Mouse (Mus musculus) forebrain, embryonic 14.5 days (tissue): ENCODE measurements at regions not wholly inside any gene's neighbourhood (a gene's known extent, or its start where the extent isn't known, plus 50 kb on each side); places are given as distances from the start of the nearest gene placed in this dataset.

ENCODE experiments used
- ATAC-seq: fragments of 200-750 bp; cut with Nextera tagmentation; 2 replicates; pipeline ENCODE4 v1.8.0; 2017; ENCODE audit warnings: mild to moderate bottlenecking, moderate library complexity
- DNase-seq: peaks from one replicate; pipeline ENCODE4 v3.0.0-alpha.2; 2015; ENCODE audit warnings: low spot score
- H3K27ac ChIP-seq: fragments of 300-500 bp; sonication (generic); 2 replicates; pipeline ENCODE4 v1.5.1; 2014; ENCODE audit warnings: low read depth, mild to moderate bottlenecking, control low read depth, low read length, moderate library complexity
- H3K27me3 ChIP-seq: fragments of 300-500 bp; sonication (generic); replicated peaks from 2 replicates; pipeline ENCODE4 v1.6.1; 2014; ENCODE audit warnings: low read length, control low read depth, mixed read lengths; ENCODE audit not compliant: control insufficient read depth, insufficient read depth
- H3K36me3 ChIP-seq: fragments of 300-500 bp; sonication (generic); 2 replicates; pipeline ENCODE4 v1.6.1; 2014; ENCODE audit warnings: low read length, control low read depth; ENCODE audit not compliant: control insufficient read depth, insufficient read depth
- H3K4me1 ChIP-seq: fragments of 300-500 bp; sonication (generic); 2 replicates; pipeline ENCODE4 v1.6.1; 2014; ENCODE audit warnings: antibody characterized with exemption, low read length, control low read depth; ENCODE audit not compliant: control insufficient read depth, insufficient read depth
- H3K4me2 ChIP-seq: fragments of 300-500 bp; sonication (generic); 2 replicates; pipeline ENCODE4 v1.6.1; 2014; ENCODE audit warnings: mild to moderate bottlenecking, control low read depth, low read length
- H3K4me3 ChIP-seq: fragments of 300-500 bp; sonication (generic); 2 replicates; pipeline ENCODE4 v1.5.1; 2014; ENCODE audit warnings: low read depth, low read length, control low read depth
- H3K9ac ChIP-seq: fragments of 300-500 bp; sonication (generic); 2 replicates; pipeline ENCODE4 v1.6.1; 2014; ENCODE audit warnings: mild to moderate bottlenecking, low read length, control low read depth, moderate library complexity
- H3K9me3 ChIP-seq: fragments of 300-500 bp; sonication (generic); replicated peaks from 2 replicates; pipeline ENCODE4 v1.6.1; 2016; ENCODE audit warnings: low read length, control low read depth, mixed read lengths; ENCODE audit not compliant: control insufficient read depth
- WGBS: fragments of 180-500 bp; shearing (Covaris S2); extraction: QIAGEN DNeasy Blood & Tissue Kit; methylation state at CpG from one replicate; pipeline ENCODE4 v1.1.7; 2014; 5-methylcytosine and 5-hydroxymethylcytosine counted together

GRCm38 (mm10) chr6:11647651-11648050 lies 259.6 kb downstream of the Ndufa4 start:
- DNase-seq (no peak), ATAC-seq (no peak)
- 48% methylated on average over 1 of the region's 1 CpGs for WGBS
- Histone ChIP-seq H3K4me3 (no peak overlapping the region), H3K4me2 (no peak overlapping the region), H3K36me3 (no peaks in the 10 kb centered on the region), H3K27ac (no peak overlapping the region), H3K9me3 (no peaks in the 10 kb centered on the region), H3K9ac (no peak overlapping the region), H3K27me3 (no peaks in the 10 kb centered on the region), H3K4me1 (no peaks in the 10 kb centered on the region)

- no peaks in the 10 kb centered on the region for H3K4me1 ChIP-seq
- no peak overlapping the region for H3K4me3 ChIP-seq
- no peak for ATAC-seq
- H3K27me3 ChIP-seq = no peaks in the 10 kb centered on the region
- no peak for DNase-seq
- H3K27ac ChIP-seq = no peak overlapping the region
- no peak overlapping the region for H3K9ac ChIP-seq
- 79% methylated on average over 4 of the region's 4 CpGs for WGBS
- no peaks in the 10 kb centered on the region for H3K9me3 ChIP-seq
- no peaks in the 10 kb centered on the region for H3K36me3 ChIP-seq
- H3K4me2 ChIP-seq = no peak overlapping the region
Measured at GRCm38 (mm10) chr6:11613331-11613730, 294.0 kb downstream of the Ndufa4 start.

GRCm38 (mm10) chr6:11608214-11608613 lies 299.1 kb downstream of the Ndufa4 start:
- no peaks in the 10 kb centered on the region for H3K36me3 ChIP-seq
- H3K27ac ChIP-seq = no peak overlapping the region
- no peak overlapping the region for H3K4me2 ChIP-seq
- no peak overlapping the region for H3K9ac ChIP-seq
- no peaks in the 10 kb centered on the region for H3K4me1 ChIP-seq
- no peaks in the 10 kb centered on the region for H3K27me3 ChIP-seq
- no peaks in the 10 kb centered on the region for H3K9me3 ChIP-seq
- H3K4me3 ChIP-seq = no peak overlapping the region
- no peak for ATAC-seq
- DNase-seq = no peak

- no peak for DNase-seq
- H3K9me3 ChIP-seq = no peaks in the 10 kb centered on the region
- no peak overlapping the region for H3K4me3 ChIP-seq
- 85% methylated on average over 2 of the region's 2 CpGs for WGBS
- H3K27me3 ChIP-seq = no peaks in the 10 kb centered on the region
- ATAC-seq = no peak
- H3K36me3 ChIP-seq = no peaks in the 10 kb centered on the region
- H3K4me1 ChIP-seq = no peaks in the 10 kb centered on the region
- H3K4me2 ChIP-seq = no peak overlapping the region
- H3K27ac ChIP-seq = no peak overlapping the region
- no peak overlapping the region for H3K9ac ChIP-seq
Measured at GRCm38 (mm10) chr6:11607696-11608095, 299.6 kb downstream of the Ndufa4 start.

GRCm38 (mm10) chr6:11606055-11606454 lies 301.2 kb downstream of the Ndufa4 start:
- Histone ChIP-seq H3K27ac (no peak overlapping the region), H3K4me3 (no peak overlapping the region), H3K36me3 (no peaks in the 10 kb centered on the region), H3K9ac (no peak overlapping the region), H3K9me3 (no peaks in the 10 kb centered on the region), H3K4me1 (no peaks in the 10 kb centered on the region), H3K27me3 (no peaks in the 10 kb centered on the region), H3K4me2 (no peak overlapping the region)
- 32% methylated on average over 3 of the region's 3 CpGs for WGBS
- DNase-seq = peak; percentile 36
- no peak for ATAC-seq

- Histone ChIP-seq H3K9ac (no peak overlapping the region), H3K4me1 (no peaks in the 10 kb centered on the region), H3K4me3 (no peak overlapping the region), H3K27me3 (no peaks in the 10 kb centered on the region), H3K36me3 (no peaks in the 10 kb centered on the region), H3K9me3 (no peaks in the 10 kb centered on the region), H3K27ac (no peak overlapping the region), H3K4me2 (no peak overlapping the region)
- 77% methylated on average over 4 of the region's 4 CpGs for WGBS
- DNase-seq (no peak), ATAC-seq (no peak)
Measured at GRCm38 (mm10) chr6:11605526-11605925, 301.8 kb downstream of the Ndufa4 start.

- Histone ChIP-seq H3K27ac (no peak overlapping the region), H3K9ac (no peak overlapping the region), H3K4me3 (no peak overlapping the region), H3K4me2 (no peak overlapping the region), H3K9me3 (no peaks in the 10 kb centered on the region), H3K27me3 (no peaks in the 10 kb centered on the region), H3K4me1 (no peaks in the 10 kb centered on the region), H3K36me3 (no peaks in the 10 kb centered on the region)
- no peak for ATAC-seq
- DNase-seq = peak; percentile 50
- 26% methylated on average over 2 of the region's 2 CpGs for WGBS
Measured at GRCm38 (mm10) chr6:11594936-11595335, 312.4 kb downstream of the Ndufa4 start.

- no peaks in the 10 kb centered on the region for H3K9me3 ChIP-seq
- ATAC-seq (peak; percentile 58; the same call in 1 of the 2 replicates), DNase-seq (peak; percentile 63)
- H3K27me3 ChIP-seq = no peaks in the 10 kb centered on the region
- WGBS = 77% methylated on average over 14 of the region's 14 CpGs
- H3K4me1 ChIP-seq = no peaks in the 10 kb centered on the region
- H3K36me3 ChIP-seq = no peaks in the 10 kb centered on the region
- no peak overlapping the region for H3K4me2 ChIP-seq
- no peak overlapping the region for H3K4me3 ChIP-seq
- H3K27ac ChIP-seq = no peak overlapping the region
- H3K9ac ChIP-seq = no peak overlapping the region
Measured at GRCm38 (mm10) chr6:11593583-11594271, 313.6 kb downstream of the Ndufa4 start.

GRCm38 (mm10) chr6:11576091-11576490 lies 331.2 kb downstream of the Ndufa4 start:
- H3K36me3 ChIP-seq = no peaks in the 10 kb centered on the region
- no peak overlapping the region for H3K27ac ChIP-seq
- H3K4me3 ChIP-seq = no peak overlapping the region
- H3K4me2 ChIP-seq = no peak overlapping the region
- DNase-seq = peak; percentile 9
- 91% methylated on average over 5 of the region's 5 CpGs for whole genome bisulfite sequencing
- H3K27me3 ChIP-seq = no peaks in the 10 kb centered on the region
- H3K4me1 ChIP-seq = no peaks in the 10 kb centered on the region
- no peaks in the 10 kb centered on the region for H3K9me3 ChIP-seq
- no peak for ATAC-seq
- H3K9ac ChIP-seq = no peak overlapping the region
